Mouse (Mus musculus) regulatory T cell (primary cell): Measurements from ENCODE around the gene Parp16.

Experiments
- in situ Hi-C: fragments of 300-600 bp; cut with MboI, MseI; formaldehyde crosslinking; loops from one replicate; pipeline ENCODE4 v1.15.1; 2025; ENCODE audit warnings: high pct_unique_total_duplicates

The Parp16 gene

DNA sequence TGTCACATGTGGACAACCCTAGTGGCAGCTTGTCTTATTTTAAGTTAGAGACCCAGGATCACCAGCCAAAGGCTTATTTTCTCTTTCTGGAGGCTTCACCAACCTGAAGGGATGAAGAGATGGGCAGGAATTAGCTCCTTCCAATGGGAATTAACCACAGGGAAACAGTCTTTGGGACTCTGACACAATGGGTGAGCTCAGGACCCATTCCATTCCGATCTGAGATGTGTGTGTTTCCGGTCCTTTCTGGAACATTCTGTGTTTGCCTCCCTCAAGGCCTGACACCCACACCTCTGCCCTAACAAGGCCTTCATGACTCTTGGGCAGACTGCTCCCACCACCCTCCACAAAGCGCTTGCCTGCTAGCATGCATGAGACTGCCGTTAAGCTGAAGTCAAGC is at the start of gene Parp16:
Gene Parp16 (plus strand): TSS at position 301 of the 400 bp plus-strand sequence.
- in situ Hi-C loops, result no loop called here

- in situ Hi-C loops, result no loop called here
Measured at GRCm38 (mm10) chr9:65146001-65146400, 49.2 kb upstream of the Parp16 start.

GRCm38 (mm10) chr9:65148507-65148906 is 46.6 kb upstream of the Parp16 start:
- in situ Hi-C loops, result no loop called here

DNA sequence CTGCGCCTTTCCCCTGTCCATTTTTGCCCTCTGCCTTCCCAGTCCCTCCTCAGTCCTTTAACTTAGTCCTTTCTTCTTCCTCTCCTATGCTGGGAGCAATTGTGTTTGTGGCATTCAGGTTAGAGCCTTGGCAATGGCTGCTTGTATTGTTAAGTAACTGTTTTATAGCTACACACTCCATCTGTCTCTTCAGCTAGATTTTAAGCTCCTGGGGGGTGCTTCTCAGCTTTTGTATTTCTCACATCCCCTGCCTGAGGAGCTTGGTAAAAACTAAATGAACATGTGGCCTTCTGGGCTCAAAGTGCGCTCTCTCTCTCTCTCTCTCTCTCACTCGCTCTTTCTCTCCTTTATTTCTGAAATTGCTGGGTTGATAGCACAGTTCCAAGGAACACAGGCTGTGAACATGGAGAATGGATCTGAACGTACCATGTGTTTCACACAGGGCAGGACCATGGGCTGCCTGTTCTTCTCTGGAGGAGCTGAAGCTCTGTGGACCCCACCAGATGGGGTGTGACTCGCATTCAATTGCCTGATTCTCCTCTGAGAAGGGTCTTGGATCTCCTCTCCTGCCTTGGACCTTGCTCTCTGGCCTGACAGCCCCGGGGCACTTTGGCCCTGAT is 42.3 kb upstream of the Parp16 start:
- in situ Hi-C loops, result no loop called here

DNA sequence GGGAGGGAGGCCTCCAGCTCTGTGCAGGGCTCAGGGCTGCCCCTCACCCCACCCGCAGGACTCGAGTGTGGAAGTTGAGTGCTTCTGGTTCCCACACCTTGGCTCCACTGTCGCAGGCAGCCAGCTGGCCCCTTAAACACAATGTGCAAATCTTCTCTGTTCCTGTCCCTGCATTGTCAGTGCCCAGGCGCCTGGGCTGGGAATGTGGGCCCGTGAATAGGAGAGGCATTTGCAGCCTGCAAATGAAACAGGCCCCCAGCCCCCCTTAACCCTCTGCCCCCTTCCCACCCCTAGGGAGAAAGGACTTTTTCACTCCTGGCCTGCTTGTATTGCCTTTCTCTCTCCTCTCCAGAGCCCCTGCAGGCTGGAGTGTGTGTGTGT is 41.8 kb upstream of the Parp16 start:
- in situ Hi-C loops, result no loop called here

DNA sequence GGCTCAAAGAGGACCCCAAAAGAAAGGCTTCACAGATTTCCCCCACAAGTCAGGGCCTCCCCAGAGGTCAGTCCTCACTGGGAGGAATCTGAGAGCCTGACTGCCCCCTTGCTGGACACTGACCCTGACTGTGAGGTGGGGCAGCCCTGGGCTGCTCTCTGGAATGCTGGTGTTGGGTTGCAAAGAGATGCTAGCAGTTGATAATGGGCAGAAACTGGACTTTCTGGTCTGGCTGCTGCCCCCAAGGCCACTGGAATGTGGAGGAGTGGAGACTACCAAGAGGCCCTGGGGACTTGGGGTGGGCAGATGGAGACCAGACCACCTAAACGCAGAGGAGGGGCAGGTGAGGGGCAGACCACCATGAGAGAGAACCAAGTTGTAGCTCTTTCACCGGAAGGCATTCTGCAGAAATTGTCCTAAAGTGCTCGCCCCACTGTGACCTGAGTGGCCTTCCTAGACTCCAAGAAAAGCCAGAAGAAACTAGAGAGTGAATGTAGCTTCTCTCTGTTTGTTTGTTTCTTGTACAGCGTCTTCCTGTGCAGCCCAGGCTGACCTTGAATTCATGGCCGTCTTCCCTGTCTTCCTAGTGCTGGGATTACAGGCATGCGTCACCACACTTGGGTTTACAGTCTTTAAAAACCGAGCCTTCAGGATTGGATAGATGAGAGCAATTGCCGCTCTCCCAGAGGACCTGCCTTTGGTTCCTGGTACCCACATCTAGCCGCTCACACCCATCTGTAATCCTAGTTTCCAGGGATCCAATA is 40.3 kb upstream of the Parp16 start:
- in situ Hi-C loops, result no loop called here

GRCm38 (mm10) chr9:65156604-65157003 is 38.5 kb upstream of the Parp16 start:
- in situ Hi-C loops, result no loop called here

DNA sequence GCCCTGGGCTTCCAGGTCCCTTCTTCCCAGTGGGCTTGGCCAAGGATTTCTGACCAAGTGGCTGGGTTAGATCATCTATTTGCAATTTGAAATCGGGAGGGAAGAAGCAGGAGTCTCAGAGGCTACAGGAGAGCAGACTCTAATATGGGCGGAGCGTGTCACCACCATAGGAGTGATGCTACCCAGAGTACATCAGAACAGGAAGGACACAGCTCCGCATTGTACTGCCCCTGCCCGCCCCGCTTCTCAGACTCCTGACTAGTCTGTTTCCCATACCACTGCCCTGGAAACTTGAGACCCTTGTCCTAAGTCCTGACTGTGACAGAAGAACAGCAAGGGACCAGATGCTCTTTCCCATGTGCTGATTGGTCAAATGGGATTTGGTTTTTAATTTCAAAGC is 37.5 kb upstream of the Parp16 start:
- in situ Hi-C loops, result no loop called here

DNA sequence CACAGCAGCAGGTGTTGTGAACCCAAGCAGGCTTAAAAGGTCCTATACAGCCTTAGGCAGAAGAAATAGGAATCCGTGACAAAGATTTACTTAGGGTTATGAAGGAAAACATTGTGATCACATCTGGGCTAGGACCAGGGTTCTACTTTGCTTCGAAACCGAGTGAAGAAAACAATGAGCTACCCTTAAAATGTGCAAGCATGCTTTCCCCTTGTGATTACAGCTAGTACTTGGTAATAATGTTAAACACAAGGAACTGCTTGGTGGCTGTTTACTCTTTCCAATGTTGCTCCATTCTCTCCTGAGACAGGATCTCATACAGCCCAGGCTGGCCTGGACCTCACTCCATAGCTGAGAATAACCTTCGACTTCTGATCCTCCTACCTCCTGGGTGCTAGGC is 34.0 kb upstream of the Parp16 start:
- in situ Hi-C loops, result no loop called here

- in situ Hi-C loops, result no loop called here
Measured at GRCm38 (mm10) chr9:65161881-65162280, 33.3 kb upstream of the Parp16 start.

DNA sequence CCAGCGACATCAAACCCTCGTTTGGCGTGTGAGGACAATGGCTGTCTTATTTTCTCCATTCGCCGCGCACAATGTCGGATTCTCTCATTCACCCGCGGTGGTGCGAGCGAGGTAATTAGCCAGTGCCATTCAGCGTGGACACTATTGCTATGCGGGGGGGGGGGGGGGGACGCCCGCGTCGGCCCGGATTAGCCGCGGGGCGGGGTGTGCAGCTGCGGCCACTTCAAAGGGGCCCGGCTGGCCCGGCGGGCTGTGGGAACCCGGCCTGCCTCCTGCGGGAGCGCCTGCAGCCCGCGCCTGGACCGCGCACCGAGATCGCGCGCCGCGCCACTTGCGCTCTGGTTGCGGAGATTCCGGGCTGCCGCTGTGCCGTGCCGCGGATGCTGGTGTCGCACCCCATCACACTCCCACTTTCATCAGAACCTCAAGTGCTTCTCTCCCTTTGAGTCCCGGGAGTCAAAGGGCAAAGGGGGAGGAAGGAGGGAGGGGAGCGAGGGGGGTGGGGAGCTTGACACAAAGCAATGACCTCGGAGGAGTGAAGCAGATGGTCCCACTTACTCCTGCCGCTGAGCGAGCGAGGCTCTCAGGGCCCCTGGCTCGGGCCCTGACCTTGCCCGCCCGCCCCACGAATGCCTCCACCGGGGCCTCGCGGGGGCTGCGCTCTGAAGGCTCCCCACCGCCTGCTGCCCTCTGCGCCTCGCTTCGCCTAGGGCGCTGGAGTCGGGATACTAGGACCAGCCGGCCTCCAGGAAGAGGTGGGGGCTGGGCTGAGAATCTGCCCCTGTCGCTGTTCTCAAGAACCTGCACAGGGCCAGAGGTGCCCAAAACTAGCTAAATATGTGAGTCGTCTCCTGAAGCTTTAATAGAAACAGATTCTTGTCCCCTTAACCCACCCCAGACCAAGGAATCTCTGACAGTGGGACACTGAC is 32.2 kb upstream of the Parp16 start:
- in situ Hi-C loops, result no loop called here

DNA sequence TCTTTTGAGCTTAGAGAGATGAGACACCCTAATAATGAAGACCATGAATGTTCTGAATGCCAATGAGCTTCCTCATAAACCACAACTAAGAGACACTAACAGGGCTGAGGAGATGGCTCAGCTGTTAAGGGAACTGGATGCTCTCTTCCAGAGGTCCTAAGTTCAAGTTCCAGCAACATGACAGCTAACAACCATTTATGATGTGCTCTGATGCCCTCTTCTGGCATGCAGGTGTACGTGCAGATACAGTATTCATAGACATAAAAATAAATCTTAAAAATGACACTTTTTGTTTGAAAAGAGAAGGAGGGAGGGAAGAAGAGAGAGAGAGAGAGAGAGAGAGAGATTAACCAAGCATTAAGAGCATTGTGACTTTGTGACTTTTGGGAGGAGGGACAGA is 30.3 kb upstream of the Parp16 start:
- in situ Hi-C loops, result no loop called here

- in situ Hi-C loops, result no loop called here
Measured at GRCm38 (mm10) chr9:65166386-65166785, 28.8 kb upstream of the Parp16 start.

DNA sequence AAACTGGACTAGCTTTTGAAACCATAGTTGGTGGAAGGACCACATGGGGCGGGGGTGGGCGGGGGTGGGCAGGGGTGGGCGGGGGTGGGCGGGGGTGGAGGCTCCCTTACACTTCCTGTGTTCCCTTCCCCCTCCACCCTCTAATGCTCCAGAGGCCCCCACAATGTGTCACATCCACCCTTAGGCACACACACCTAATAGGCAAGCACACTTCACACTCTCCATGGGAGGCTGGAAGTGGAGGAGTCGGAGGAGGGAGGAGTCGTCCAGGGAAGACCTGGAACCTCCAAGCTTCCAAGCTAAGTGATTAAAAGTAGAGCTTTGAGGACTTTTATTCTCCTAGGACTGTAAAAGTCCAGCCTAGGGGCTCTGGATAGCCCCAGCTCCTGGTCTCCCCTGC is 26.6 kb upstream of the Parp16 start:
- in situ Hi-C loops, result no loop called here

- in situ Hi-C loops, result no loop called here
Measured at GRCm38 (mm10) chr9:65168952-65169351, 26.2 kb upstream of the Parp16 start.

DNA sequence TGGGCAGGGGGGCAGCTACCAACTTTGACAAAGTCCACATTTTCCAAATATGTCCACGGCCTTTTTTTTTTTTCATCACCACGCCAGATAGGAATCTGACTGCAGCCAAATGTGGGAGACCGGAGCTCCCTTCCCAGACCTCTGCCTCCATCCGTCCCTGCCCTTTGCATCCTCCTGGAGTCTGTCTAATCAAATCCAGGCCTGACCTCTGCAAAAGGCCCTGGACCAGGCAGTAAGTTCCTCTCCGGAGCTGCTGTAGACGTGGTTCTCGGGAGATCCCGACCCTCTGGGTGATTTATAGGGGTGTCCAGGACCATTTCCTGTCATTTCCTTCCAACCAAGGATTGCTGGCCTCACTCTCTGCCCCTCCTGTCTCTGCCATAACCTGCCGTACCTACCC is 22.5 kb upstream of the Parp16 start:
- in situ Hi-C loops, result no loop called here

DNA sequence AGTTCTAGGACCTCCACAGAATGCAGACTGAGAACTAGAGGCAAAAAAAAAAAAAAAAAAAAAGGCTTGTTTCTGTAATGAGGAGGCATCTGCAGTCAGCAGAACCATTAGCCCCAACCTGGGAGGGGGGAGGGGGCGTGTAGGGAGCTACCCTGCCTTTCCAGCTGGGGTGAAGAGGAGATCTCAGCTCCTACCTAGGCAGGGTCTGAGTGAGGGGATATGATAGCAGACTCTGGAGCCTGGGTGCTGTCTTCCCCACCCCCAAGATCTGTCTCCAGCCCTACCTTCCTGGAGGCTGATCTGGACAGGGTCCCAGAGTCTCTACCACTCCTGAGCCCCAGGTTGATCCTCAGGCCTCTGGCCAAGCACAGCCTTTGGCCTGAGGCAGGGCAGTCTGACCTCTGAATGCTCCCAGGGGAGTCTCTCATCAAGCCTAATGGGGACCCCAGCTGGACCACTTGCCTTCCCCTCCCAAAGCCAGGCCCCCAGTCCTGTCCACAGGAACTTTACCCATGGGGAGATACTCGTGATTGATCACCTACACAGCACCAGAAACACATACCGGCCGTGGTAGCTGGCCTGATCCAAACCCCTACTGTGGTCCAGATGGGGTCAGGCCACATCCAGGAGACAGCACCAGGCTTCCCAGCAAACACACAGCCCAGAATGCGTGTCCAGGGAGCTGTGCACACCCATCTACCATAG is 19.8 kb upstream of the Parp16 start:
- in situ Hi-C loops, result loop anchor here (5.0 kb wide), 1 partner anchor 38 kb away; no protein-coding TSS in a partner anchor

- in situ Hi-C loops, result loop anchor here (5.0 kb wide), 1 partner anchor 39 kb away; no protein-coding TSS in a partner anchor
Measured at GRCm38 (mm10) chr9:65175939-65176871, 18.9 kb upstream of the Parp16 start.

- in situ Hi-C loops, result loop anchor here (5.0 kb wide), 1 partner anchor 40 kb away; no protein-coding TSS in a partner anchor
Measured at GRCm38 (mm10) chr9:65177497-65177896, 17.7 kb upstream of the Parp16 start.

DNA sequence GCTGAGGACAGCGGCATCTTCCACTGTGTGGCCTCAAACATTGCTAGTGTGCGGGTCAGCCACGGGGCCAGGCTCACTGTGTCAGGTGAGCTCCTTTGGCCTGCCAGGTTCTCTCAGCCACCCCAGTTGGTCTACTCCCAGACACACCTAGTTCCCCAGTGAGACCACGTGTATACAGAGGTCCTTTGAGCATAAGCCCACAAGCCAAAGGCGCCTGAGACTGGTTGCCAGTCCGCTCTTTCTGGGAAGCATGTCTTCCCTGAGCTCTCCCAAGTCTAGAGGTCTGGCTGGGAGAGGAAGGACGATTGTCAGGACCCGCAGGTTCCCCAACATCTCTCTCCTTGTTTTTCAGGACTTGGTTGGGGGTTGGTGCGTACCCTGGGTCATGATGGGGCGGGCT is 17.2 kb upstream of the Parp16 start:
- in situ Hi-C loops, result loop anchor here (5.0 kb wide), 1 partner anchor 41 kb away; no protein-coding TSS in a partner anchor
